Comparison of ENCODE assay signal across 8 mouse cellular contexts in the genomic region with DNA sequence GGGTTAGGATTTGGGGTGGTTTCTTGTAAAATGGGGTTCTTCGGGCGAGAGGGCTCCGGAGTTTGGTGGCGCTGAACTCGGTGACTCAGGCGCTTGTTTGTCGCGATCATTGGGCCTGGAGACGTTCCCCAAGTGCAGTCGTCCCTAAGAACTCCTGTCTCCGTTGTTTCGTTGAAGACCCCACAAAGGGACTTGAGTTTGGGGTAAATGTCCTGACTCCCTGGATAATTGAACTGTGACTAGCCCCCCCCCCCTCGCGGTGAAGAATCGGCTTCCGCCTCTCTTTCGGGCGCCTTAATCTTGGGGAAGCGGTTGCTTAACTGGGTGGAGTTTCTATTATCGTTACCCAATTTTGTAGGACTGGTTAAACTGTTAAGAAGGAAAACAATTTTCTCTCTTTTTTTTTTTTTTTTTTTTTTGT. TPM values are rescaled to one million over a fixed set of nuclear protein-coding genes. Genes with fewer than 3 reads are reported as not detected.
DNase-seq lines count a peak whose midpoint lies in the region; ATAC-seq and TF ChIP-seq lines count a peak whose summit lies in the region.

No protein-coding gene starts in this region.

- H3K4me3 ChIP-seq in testis, adult 2 months (ENCODE audit: control insufficient read depth, low read depth, low read length), result peak overlapping the region; percentile 98
- H3K4me3 ChIP-seq in heart, embryonic 16.5 days (ENCODE audit: low read length), result peak overlapping the region; percentile 70
- peak overlapping the region; percentile 96 for H3K4me3 ChIP-seq in liver, embryonic 16.5 days (ENCODE audit: low read depth, low read length)
- H3K4me3 ChIP-seq in olfactory bulb, adult 2 months (ENCODE audit: insufficient read depth, low read depth, low read length), result peak overlapping the region; percentile 88

- ATAC-seq in heart, embryonic 16.5 days (replicated peaks; ENCODE audit: extremely low read depth, insufficient read depth, low FRiP score), result peak; percentile 14
- ATAC-seq in liver, embryonic 16.5 days (ENCODE audit: low read depth), result peak; percentile 55

- H3K27me3 ChIP-seq in testis, adult 2 months (ENCODE audit: control insufficient read depth, insufficient read depth, low read length), result no peaks in the 10 kb centered on the region
- no peaks in the 10 kb centered on the region for H3K27me3 ChIP-seq in heart, embryonic 16.5 days (ENCODE audit: control insufficient read depth, insufficient read depth, low read length)
- H3K27me3 ChIP-seq in liver, embryonic 16.5 days (ENCODE audit: control insufficient read depth, insufficient read depth, low read depth, low read length), result no peaks in the 10 kb centered on the region

- no peaks in the 10 kb centered on the region for H3K9me3 ChIP-seq in heart, embryonic 16.5 days (replicated peaks; ENCODE audit: control insufficient read depth, low read length)
- H3K9me3 ChIP-seq in liver, embryonic 16.5 days (replicated peaks; ENCODE audit: control insufficient read depth, low read length), result no peaks in the 10 kb centered on the region

- no peak for TF ChIP-seq CTCF in testis, adult 2 months (IDR thresholded peaks at IDR 0.05; ENCODE audit: control insufficient read depth, insufficient read depth, insufficient replicate concordance, low read depth, low read length)
- no peak for TF ChIP-seq CTCF in olfactory bulb, adult 2 months (IDR thresholded peaks at IDR 0.05; ENCODE audit: insufficient read depth, low read depth, low read length)

- no peak overlapping the region for H3K4me2 ChIP-seq in heart, embryonic 16.5 days (ENCODE audit: low read depth, low read length)
- H3K4me2 ChIP-seq in liver, embryonic 16.5 days (ENCODE audit: low read depth, low read length), result no peak overlapping the region

- H3K9ac ChIP-seq in heart, embryonic 16.5 days (ENCODE audit: low read length), result peak overlapping the region; percentile 93
- peak overlapping the region; percentile 96 for H3K9ac ChIP-seq in liver, embryonic 16.5 days (ENCODE audit: low read depth, low read length)

- under 1% methylated on average over 20 of the region's 20 CpGs for WGBS in heart, embryonic 16.5 days
- WGBS in liver, embryonic 16.5 days (ENCODE audit: insufficient replicate concordance), result under 1% methylated on average over 20 of the region's 20 CpGs
- under 1% methylated on average over 20 of the region's 20 CpGs for WGBS in olfactory bulb, adult 2 months

- peaks cover 2% of the 10 kb centered on the region for H3K4me1 ChIP-seq in testis, adult 2 months (ENCODE audit: control insufficient read depth, insufficient read depth, low read length)
- peaks cover 29% of the 10 kb centered on the region for H3K4me1 ChIP-seq in heart, embryonic 16.5 days (ENCODE audit: control insufficient read depth, insufficient read depth, low read length)
- H3K4me1 ChIP-seq in liver, embryonic 16.5 days (ENCODE audit: control insufficient read depth, low read depth, low read length), result peaks cover 22% of the 10 kb centered on the region
- H3K4me1 ChIP-seq in olfactory bulb, adult 2 months (ENCODE audit: control insufficient read depth, insufficient read depth, low read length), result no peaks in the 10 kb centered on the region

- H3K36me3 ChIP-seq in testis, adult 2 months (ENCODE audit: control insufficient read depth, insufficient read depth, low read length), result peaks cover 4% of the 10 kb centered on the region
- H3K36me3 ChIP-seq in heart, embryonic 16.5 days (ENCODE audit: control insufficient read depth, insufficient read depth), result peaks cover 18% of the 10 kb centered on the region
- peaks cover 14% of the 10 kb centered on the region for H3K36me3 ChIP-seq in liver, embryonic 16.5 days (ENCODE audit: control insufficient read depth, insufficient read depth)

- TF ChIP-seq POLR2A in testis, adult 2 months (IDR thresholded peaks at IDR 0.05; ENCODE audit: control insufficient read depth, low read depth, low read length), result no peak
- TF ChIP-seq POLR2A in olfactory bulb, adult 2 months (IDR thresholded peaks at IDR 0.05; ENCODE audit: insufficient read depth, low read depth, low read length), result no peak

- H3K27ac ChIP-seq in testis, adult 2 months (ENCODE audit: control insufficient read depth, insufficient read depth, low read depth, low read length), result peak overlapping the region; percentile 99
- peak overlapping the region; percentile 85 for H3K27ac ChIP-seq in heart, embryonic 16.5 days (ENCODE audit: low read length)
- H3K27ac ChIP-seq in liver, embryonic 16.5 days (ENCODE audit: low read length), result peak overlapping the region; percentile 97
- peak overlapping the region; percentile 88 for H3K27ac ChIP-seq in olfactory bulb, adult 2 months (ENCODE audit: insufficient read depth, low read depth, low read length)

- no peak for DNase-seq in testis, postnatal 10 days (ENCODE audit: low spot score)
- DNase-seq in c-Kit-positive CD71-positive TER-119-positive erythroid progenitor cells, embryonic 14.5 days (ENCODE audit: low spot score), result peak; percentile 79
- no peak for DNase-seq in cerebellum, adult 18-20 months
- no peak for DNase-seq in adrenal gland, postnatal 25 days

RNA-seq across cellular contexts. Expression of a gene that starts 0.6 kb away (rescaled TPM):
- polyA plus RNA-seq in testis, adult 2 months (2012; rRNA removed), result 70.5 and 80.4 TPM in 2 replicates
- 141 and 155 TPM in 2 replicates for polyA plus RNA-seq in heart, embryonic 16.5 days (2015; fragmentation: Nextera tagmentation; extraction: Ambion mirVana)
- polyA plus RNA-seq in liver, embryonic 16.5 days (2015; fragmentation: Nextera tagmentation; extraction: Ambion mirVana), result 81.5 and 87.4 TPM in 2 replicates
- polyA plus RNA-seq in olfactory bulb, adult 2 months (2012; ENCODE audit: insufficient read depth, insufficient read length, low replicate concordance, missing spikeins), result 162 and 401 TPM in 2 replicates
- total RNA-seq in adrenal gland, postnatal 25 days (2021), result 158 and 187 TPM in 2 replicates

RNA-seq across cellular contexts. Expression of a gene that starts 5.8 kb away (rescaled TPM):
- 1.7 and 2.1 TPM in 2 replicates for polyA plus RNA-seq in testis, adult 2 months (2012; rRNA removed)
- polyA plus RNA-seq in heart, embryonic 16.5 days (2015; fragmentation: Nextera tagmentation; extraction: Ambion mirVana), result 14.7 and 17.7 TPM in 2 replicates
- 4.1 and 5.1 TPM in 2 replicates for polyA plus RNA-seq in liver, embryonic 16.5 days (2015; fragmentation: Nextera tagmentation; extraction: Ambion mirVana)
- polyA plus RNA-seq in olfactory bulb, adult 2 months (2012; ENCODE audit: insufficient read depth, insufficient read length, low replicate concordance, missing spikeins), result not detected in 2 replicates
- total RNA-seq in adrenal gland, postnatal 25 days (2021), result 21.0 and 23.3 TPM in 2 replicates

RNA-seq across cellular contexts. Expression of a gene that starts 44.8 kb away (rescaled TPM):
- 55.2 and 61.4 TPM in 2 replicates for polyA plus RNA-seq in testis, adult 2 months (2012; rRNA removed)
- polyA plus RNA-seq in heart, embryonic 16.5 days (2015; fragmentation: Nextera tagmentation; extraction: Ambion mirVana), result 189 and 197 TPM in 2 replicates
- polyA plus RNA-seq in liver, embryonic 16.5 days (2015; fragmentation: Nextera tagmentation; extraction: Ambion mirVana), result 141 and 153 TPM in 2 replicates
- polyA plus RNA-seq in olfactory bulb, adult 2 months (2012; ENCODE audit: insufficient read depth, insufficient read length, low replicate concordance, missing spikeins), result not detected in 2 replicates
- 151 and 166 TPM in 2 replicates for total RNA-seq in adrenal gland, postnatal 25 days (2021)
